Mouse (Mus musculus) CD4-positive, CD25-positive, alpha-beta regulatory T cell, adult 2 months (primary cell): ENCODE data around the gene Shc3.

Experiments
- DNase-seq: peaks from one replicate; pipeline ENCODE4 v3.0.0-alpha.2; 2012; ENCODE audit warnings: low read depth, low spot score

Shc3 gene

DNA sequence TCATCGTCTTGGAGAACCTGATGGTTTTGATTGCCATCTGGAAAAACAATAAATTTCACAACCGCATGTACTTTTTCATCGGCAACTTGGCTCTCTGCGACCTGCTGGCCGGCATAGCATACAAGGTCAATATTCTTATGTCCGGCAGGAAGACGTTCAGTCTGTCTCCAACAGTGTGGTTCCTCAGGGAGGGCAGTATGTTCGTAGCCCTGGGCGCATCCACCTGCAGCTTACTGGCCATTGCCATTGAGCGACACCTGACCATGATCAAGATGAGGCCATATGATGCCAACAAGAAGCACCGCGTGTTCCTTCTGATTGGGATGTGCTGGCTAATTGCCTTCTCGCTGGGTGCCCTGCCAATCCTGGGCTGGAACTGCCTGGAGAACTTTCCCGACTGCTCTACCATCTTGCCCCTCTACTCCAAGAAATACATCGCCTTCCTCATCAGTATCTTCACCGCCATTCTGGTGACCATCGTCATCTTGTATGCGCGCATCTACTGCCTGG lies 150.2 kb downstream of the Shc3 start:
- DNase-seq, result no peak

DNA sequence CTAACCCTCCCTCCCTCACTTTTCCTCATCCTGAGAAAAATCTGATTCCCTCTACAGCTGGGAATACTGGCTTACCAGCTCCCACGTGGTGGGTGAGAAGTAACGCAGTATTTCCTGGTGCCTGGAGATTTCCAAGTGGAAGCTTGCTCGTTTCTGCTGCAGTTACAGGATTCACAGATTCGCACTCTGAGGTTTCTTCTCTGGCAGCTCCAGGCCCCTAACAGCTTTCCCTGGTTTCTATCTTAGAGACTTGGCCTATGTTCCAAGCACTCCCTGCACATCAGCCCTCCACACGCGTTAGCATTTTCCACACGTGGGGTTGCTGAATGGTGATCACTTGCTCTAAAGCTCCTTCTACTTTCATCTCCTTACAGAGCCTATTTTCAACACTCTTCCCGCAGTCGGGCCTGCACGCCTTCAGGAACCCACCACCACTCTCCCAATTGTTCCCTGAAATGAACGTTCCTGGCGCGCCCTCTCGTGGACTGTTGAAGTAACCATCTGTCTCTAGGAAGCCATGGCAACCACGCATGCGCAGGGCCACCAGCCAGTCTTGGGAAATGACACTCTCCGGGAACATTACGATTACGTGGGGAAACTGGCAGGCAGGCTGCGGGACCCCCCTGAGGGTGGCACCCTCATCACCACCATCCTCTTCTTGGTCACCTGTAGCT lies 150.8 kb downstream of the Shc3 start:
- DNase-seq, result peak; percentile 90

- DNase-seq, result no peak
These were observed 151.4 kb downstream of the Shc3 start for GRCm38 (mm10) chr13:51417796-51418195.

DNA sequence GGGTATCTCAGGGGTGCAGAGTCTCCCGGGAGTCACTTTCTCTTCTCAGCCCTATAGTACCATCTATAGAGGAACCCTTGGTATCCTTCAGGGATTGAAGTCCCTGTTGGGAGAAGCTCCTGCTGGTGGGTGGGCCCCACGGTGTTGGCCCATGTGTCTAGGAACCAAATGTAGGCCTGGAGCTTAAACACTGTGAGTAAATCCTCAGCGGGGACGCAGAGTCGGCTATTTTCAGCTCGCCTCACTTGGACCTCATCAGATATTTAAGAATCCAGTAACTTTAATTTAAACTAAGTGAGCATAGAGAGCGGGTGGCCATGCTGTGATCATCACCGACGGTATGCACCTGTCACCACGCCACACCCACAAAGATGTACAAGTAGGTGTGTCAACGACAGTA lies 152.5 kb downstream of the Shc3 start:
- no peak for DNase-seq

GRCm38 (mm10) chr13:51413461-51413860 lies 155.8 kb downstream of the Shc3 start:
- peak; percentile 48 for DNase-seq

DNA sequence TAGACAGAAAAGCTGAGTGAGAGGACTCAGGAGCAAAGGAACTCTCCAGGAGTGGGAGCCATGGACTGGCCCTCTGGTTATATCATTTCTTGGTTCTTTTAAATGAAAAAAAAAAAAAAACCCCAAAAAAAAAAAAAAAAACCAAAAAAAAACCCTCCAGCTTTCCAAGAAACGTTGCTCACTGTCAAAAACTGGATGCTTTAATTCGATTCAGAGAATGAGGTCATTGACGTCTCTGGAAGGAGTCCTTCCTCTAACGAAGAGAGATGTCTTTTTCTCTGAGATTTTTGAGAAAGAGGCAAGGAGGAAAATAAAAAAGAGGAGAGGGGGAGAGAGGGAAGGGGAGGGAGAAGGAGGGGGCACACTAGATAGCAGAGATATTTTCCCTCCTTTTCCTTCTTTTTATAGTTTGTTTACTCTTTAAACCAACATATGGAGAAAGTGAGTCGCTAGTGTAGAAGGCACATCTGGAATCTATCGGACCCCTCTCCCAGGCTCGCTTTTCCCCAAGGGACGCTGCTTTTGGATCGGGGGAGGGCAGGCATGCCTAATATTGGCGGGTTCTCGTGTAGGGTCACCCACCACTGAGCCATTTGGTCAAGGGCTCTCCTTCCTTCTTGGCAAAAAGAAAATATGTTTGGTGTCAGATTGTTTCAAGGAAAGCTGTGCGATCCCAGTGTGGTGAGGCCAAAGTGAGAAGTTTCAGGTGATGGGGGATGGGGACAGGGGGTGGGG lies 157.4 kb downstream of the Shc3 start:
- no peak for DNase-seq

- no peak for DNase-seq
These were observed 158.0 kb downstream of the Shc3 start for GRCm38 (mm10) chr13:51411243-51411642.

DNA sequence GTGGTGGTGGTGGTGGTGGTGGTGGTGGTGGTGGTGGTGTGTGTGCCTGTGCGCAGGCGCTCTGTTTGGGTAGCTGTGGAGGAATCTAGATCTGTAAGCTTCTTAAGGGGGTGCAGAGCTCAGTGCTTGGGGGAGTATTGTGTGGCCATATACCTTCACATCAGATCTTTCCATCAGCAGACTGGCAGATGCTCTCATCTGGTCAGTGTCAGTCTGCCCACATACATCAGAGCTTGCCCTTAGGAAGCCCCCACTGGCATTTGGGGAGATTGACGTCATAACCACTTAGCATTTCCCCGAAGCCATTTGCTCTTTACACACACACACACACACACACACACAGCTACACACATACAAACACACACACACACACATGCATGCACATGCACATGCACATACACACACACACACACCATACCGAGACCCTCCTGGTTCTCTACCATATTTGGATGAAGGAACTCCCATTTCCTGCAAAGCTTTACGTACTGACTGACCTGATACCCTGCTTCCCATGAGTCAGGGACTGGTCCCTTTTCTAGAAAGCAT lies 159.2 kb downstream of the Shc3 start:
- no peak for DNase-seq

DNA sequence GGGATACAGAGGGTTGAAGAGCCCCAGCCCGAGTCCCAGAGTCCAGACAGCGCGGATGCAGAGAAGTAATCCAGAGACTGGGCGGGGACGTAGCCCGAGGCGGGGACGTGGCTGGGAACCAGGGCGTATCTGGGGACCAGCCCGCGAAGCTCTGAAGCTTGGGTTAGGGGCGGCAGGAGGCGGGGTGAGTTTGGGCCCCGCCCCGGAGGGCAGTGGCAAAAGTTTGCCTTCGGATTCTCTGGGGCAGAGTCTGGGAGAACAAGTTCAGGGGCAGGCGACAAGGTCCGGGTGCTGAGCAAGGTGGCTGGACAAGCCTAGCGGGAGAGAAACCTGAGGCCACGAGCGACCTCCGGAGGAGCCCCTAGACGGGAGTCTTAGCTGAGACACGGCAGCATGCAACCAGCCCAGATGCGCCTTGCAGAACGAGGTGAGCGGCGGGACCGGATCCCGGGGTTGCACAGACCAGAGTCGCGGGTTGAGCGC lies 160.7 kb downstream of the Shc3 start, which contains the start of gene S1pr3:
TSS of gene S1pr3 (plus strand) at position 121 of the 483 bp plus-strand sequence.
- DNase-seq, result peak; percentile 15

GRCm38 (mm10) chr13:51407541-51408217 lies 161.5 kb downstream of the Shc3 start:
- DNase-seq, result no peak

DNA sequence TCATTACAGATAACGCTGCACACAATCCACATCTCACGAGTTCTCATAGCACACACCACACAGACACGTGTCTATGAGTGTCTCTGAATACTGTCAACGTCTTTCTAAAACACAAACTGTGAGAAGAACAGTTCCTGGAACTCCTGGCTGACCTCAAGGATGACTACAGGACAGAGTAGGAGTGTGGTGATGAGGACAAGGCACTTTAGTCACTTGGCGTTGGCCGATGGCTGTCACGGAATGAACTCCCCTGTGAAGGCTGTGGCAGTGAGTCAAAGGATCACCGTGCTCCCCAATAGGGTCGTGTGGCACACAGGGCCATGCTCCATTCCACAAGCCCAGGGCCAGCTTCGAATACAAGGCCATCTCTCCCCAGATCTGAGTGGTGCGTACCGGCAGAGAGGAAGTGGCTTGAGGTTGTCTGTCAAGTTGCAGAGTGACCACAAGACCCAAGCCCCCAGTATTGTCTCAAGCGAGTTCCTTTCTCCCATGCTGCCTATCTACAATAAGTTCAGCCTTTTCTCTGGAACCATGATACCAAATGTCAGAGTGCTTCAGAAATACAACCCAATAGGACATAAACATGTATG lies 163.4 kb downstream of the Shc3 start:
- DNase-seq, result no peak

DNA sequence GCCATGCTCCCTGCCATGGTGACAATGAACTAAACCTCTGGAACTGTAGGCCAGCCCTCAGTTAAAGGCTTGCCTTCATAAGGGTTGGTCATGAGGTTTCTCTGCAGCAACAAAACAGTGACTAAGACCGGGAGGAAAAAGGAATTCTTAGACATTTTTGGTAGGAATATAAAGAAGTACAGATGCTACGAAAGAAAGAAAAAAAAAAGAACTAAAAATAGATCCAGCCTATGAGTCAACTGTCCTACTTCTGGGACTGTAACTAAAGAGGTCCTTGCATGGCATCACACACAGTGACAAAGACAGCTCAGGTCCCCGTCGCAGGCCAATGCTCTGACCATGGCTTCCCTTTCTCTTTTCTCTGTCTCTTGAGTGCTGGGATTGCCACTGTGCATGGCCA lies 164.7 kb downstream of the Shc3 start:
- DNase-seq, result no peak

DNA sequence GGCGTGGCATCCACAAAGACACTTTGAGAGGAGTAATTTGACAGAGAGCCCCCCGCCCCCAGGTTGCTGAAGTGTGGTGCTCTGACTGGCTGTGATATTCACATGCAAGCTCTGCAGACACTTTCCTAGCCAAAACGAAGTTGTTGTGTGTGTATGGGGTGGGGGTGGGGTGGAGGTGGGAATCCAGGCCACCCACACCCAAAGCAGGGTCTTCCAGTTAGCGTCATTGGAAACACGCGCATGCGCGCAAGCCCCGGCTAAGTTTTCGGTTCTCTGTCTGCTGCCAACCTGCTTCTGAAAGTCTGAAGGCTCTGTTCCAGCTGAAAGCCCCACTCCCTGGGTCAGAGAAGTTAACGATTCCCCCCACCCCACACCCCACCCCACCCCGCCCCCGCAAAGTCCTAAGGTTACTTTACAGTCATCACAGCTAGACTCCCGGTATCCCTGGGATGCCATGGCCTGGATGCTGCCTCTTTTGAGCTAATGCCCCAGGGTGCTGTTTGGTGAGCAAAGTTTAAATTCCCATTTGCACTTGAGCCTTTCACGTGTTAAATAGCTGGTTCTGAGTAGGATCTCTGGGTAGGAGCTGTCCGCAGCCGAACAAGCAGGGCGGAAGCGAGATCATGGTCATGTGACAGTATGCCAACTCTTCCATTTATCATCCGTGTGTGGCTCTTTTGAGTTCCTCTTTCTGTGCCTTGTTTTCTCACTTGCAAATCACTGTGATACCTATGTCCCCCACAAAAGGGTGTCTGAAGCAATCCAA lies 168.3 kb downstream of the Shc3 start:
- DNase-seq, result peak; percentile 67

- peak; percentile 64 for DNase-seq
These were observed 169.0 kb downstream of the Shc3 start for GRCm38 (mm10) chr13:51400186-51400719.

GRCm38 (mm10) chr13:51399562-51399961 lies 169.7 kb downstream of the Shc3 start:
- DNase-seq, result no peak

GRCm38 (mm10) chr13:51397861-51398260 lies 171.4 kb downstream of the Shc3 start:
- peak; percentile 24 for DNase-seq

DNA sequence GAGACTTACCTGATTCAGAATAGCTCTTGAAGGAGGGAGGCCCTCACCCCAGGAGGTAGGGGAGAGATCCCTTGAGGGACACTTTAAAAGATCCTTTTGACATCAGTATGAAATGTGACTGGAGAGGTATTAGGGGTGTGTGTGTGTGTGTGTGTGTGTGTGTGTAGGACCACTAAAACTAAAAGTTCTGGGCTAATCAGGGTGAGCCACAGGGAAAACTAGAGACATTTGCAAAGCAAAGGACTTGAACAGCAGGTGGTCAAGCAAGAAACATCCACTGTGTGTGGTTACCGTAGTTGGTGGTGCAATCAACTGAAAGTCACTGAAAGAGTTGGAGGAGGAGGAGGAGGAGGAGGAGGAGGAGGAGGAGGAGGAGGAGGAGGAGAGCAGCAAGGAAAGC lies 177.0 kb downstream of the Shc3 start:
- no peak for DNase-seq

- DNase-seq, result peak; percentile 25
These were observed 177.8 kb downstream of the Shc3 start for GRCm38 (mm10) chr13:51391359-51391916.

GRCm38 (mm10) chr13:51390398-51390797 lies 178.8 kb downstream of the Shc3 start:
- DNase-seq, result no peak

DNA sequence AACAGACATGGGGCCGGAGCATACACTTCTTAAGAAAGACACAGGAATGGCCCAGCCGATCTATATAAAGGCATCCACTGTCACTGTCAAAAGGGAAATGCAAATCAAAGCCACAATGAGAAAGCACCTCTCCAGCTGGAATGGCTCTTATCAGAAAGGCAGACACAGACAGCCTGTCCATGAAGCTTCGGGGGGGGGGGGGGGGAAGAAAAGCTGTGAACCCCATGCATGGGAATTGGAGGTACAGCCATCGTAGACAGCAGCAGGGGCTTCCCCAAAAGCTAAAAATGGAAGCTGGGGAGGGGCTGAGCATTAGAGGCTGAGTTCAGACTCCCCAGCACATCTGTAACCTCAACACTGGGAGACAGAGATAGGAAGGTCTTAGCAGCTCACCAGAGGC lies 181.3 kb downstream of the Shc3 start:
- no peak for DNase-seq
